Mouse (Mus musculus): ENCODE results near the gene Wsb1. TPM values are rescaled to one million over a fixed set of nuclear protein-coding genes. Genes with fewer than 3 reads are reported as not detected.

Wsb1 gene
- polyA plus RNA-seq, 1 experiment, result 47.5 TPM

DNA sequence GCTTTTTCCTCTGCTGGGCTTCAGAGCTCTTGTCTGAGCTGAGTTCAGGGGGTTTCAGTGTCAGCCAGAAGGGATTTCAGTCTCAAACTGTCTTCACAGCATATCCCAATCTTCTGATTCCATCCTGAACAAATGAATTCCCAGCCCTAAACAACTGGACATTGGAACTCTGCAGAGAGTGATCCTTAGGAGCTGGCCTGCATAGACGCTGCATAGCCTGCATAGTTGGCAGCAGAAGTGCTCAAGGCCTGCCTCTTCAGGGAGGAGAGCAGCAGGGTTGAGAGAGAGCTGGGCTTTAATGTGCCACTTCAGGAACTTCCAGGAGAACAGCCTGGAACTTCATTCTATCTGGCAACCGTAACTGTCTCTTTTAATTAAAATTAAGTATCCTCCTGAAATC lies 38.9 kb downstream of the Wsb1 start:
- TF ChIP-seq CTCF (IDR thresholded peaks at IDR 0.05; ENCODE audit: extremely low read depth, insufficient read length, insufficient replicate concordance, low read depth, low read length) (no peak), POLR2A (IDR thresholded peaks at IDR 0.05; ENCODE audit: low read depth, low read length) (no peak)
- WGBS, result 80% methylated on average over 2 of the region's 2 CpGs
- no peak overlapping the region for H3K27ac ChIP-seq (ENCODE audit: insufficient read depth, low read depth, low read length)
- peaks cover 11% of the 10 kb centered on the region for H3K4me1 ChIP-seq (ENCODE audit: control insufficient read depth, insufficient read depth, insufficient read length, low read length)
- no peaks in the 10 kb centered on the region for H3K36me3 ChIP-seq (ENCODE audit: control insufficient read depth, insufficient read depth, low read length)
- H3K27me3 ChIP-seq (ENCODE audit: control insufficient read depth, insufficient read depth, low read length), result no peaks in the 10 kb centered on the region
- no peak overlapping the region for H3K4me3 ChIP-seq (ENCODE audit: low read depth, low read length)

DNA sequence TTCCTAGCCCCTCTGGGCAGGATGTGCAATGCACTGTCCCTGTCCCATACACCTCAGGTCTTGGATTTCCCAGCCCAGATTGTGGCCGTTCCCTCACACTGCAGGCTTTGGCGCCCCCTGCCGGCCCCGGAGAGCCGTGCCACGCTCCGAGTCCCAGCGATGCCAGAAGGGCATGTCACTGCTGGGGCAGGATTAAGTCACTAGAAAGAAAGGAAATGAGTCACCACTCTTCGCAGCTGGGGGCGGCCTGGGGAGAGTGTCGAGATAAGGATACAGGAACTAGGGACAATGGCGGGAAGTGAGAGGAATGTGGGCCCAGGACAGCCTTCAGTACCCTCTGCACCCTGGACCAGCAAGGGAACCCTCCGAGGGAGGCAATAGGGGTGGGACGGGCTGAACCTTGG lies 40.5 kb downstream of the Wsb1 start:
- H3K36me3 ChIP-seq (ENCODE audit: control insufficient read depth, insufficient read depth, low read length), result no peaks in the 10 kb centered on the region
- H3K27me3 ChIP-seq (ENCODE audit: control insufficient read depth, insufficient read depth, low read length), result no peaks in the 10 kb centered on the region
- 8% methylated on average over 14 of the region's 14 CpGs for WGBS
- peaks cover 11% of the 10 kb centered on the region for H3K4me1 ChIP-seq (ENCODE audit: control insufficient read depth, insufficient read depth, insufficient read length, low read length)
- H3K4me3 ChIP-seq (ENCODE audit: low read depth, low read length), result no peak overlapping the region
- H3K27ac ChIP-seq (ENCODE audit: insufficient read depth, low read depth, low read length), result peak overlapping the region; percentile 5; the same call in 1 of the 2 replicates
- peak; percentile 96 for TF ChIP-seq CTCF (IDR thresholded peaks at IDR 0.05; ENCODE audit: extremely low read depth, insufficient read length, insufficient replicate concordance, low read depth, low read length)
- no peak for TF ChIP-seq POLR2A (IDR thresholded peaks at IDR 0.05; ENCODE audit: low read depth, low read length)

DNA sequence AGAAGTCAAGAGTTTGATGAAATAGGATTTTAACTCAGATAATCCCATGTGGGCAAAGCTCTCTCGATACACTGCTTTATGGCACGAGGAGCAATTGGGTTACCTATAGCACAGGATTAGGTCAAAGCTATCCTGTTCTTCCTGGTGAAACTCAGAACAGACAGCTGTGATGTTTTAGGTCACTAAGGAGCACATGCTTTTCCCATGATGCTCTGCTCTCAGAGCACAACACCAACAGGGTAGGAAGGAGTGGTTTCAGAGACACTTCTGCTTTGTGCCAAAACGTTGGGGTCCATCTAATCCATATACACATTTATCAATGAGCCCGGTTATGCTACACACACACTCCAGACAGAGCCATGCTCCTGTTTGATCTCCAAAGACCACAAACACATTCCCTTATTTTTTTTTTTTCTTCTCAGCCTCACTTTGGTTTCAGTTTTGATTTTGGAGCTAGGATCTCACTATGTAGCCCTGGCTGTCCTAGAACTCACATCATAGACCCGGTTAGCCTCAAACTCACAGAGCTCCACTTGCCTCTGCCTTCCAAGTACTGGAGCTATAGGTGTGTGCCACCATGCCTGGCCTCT lies 44.5 kb downstream of the Wsb1 start:
- 66% methylated on average over 5 of the region's 5 CpGs for WGBS
- TF ChIP-seq CTCF (IDR thresholded peaks at IDR 0.05; ENCODE audit: extremely low read depth, insufficient read length, insufficient replicate concordance, low read depth, low read length) (no peak), POLR2A (IDR thresholded peaks at IDR 0.05; ENCODE audit: low read depth, low read length) (no peak)

DNA sequence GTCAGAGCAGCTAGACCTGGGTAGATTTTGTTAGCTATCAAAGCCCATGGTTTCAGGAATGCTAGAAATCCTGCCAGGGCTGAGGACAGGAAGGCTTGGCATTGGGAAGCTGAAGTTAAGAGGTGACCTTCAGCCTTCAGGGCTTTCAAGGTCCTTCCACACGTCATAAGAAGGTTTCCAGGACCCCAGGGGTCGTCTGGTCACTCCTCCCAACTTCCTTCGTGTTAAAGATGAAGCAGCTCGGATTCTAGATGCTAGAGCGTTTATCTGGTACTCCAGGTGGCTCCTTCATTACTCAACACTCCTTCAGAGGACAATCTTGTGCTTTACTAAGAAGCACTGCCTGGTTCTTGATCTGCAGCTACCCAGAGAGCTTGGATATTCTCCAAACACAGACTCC lies 45.4 kb downstream of the Wsb1 start:
- 67% methylated on average over 5 of the region's 5 CpGs for WGBS
- TF ChIP-seq CTCF (IDR thresholded peaks at IDR 0.05; ENCODE audit: extremely low read depth, insufficient read length, insufficient replicate concordance, low read depth, low read length) (no peak), POLR2A (IDR thresholded peaks at IDR 0.05; ENCODE audit: low read depth, low read length) (no peak)

More for the DNA sequence above, 44.5 kb downstream of the Wsb1 start:
- Histone ChIP-seq H3K4me1 (ENCODE audit: control insufficient read depth, insufficient read depth, insufficient read length, low read length) (peaks cover 6% of the 10 kb centered on the region), H3K4me3 (ENCODE audit: low read depth, low read length) (no peak overlapping the region), H3K27me3 (ENCODE audit: control insufficient read depth, insufficient read depth, low read length) (no peaks in the 10 kb centered on the region), H3K27ac (ENCODE audit: insufficient read depth, low read depth, low read length) (no peak overlapping the region), H3K36me3 (ENCODE audit: control insufficient read depth, insufficient read depth, low read length) (no peaks in the 10 kb centered on the region)

DNA sequence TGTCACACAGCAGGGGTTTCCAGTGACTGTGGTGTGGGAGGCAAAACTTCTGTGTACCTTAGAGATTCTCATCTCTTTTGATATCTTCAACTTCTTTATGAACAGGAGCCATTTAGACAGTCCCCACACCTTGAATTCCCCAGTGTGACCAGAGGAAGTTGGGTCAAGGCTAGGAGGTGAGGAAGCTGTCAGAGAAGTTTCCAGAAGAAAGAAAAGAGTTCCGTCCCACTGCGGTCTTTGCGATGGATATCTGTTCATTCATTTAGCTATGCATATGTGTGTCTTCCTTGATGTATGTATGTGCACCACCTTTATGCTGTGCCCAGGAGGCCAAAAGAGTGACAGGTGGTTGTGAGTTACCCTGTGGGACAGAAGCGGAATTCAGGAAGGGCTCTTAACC lies 46.0 kb downstream of the Wsb1 start:
- no peak for TF ChIP-seq CTCF (IDR thresholded peaks at IDR 0.05; ENCODE audit: extremely low read depth, insufficient read length, insufficient replicate concordance, low read depth, low read length)
- no peak for TF ChIP-seq POLR2A (IDR thresholded peaks at IDR 0.05; ENCODE audit: low read depth, low read length)
- Histone ChIP-seq H3K4me1 (ENCODE audit: control insufficient read depth, insufficient read depth, insufficient read length, low read length) (no peaks in the 10 kb centered on the region), H3K4me3 (ENCODE audit: low read depth, low read length) (no peak overlapping the region), H3K27me3 (ENCODE audit: control insufficient read depth, insufficient read depth, low read length) (no peaks in the 10 kb centered on the region), H3K36me3 (ENCODE audit: control insufficient read depth, insufficient read depth, low read length) (no peaks in the 10 kb centered on the region), H3K27ac (ENCODE audit: insufficient read depth, low read depth, low read length) (no peak overlapping the region)
- WGBS, result 94% methylated on average over 4 of the region's 4 CpGs

More for the DNA sequence above, 45.4 kb downstream of the Wsb1 start:
- Histone ChIP-seq H3K27me3 (ENCODE audit: control insufficient read depth, insufficient read depth, low read length) (no peaks in the 10 kb centered on the region), H3K27ac (ENCODE audit: insufficient read depth, low read depth, low read length) (no peak overlapping the region), H3K36me3 (ENCODE audit: control insufficient read depth, insufficient read depth, low read length) (no peaks in the 10 kb centered on the region), H3K4me1 (ENCODE audit: control insufficient read depth, insufficient read depth, insufficient read length, low read length) (peaks cover 1% of the 10 kb centered on the region), H3K4me3 (ENCODE audit: low read depth, low read length) (no peak overlapping the region)

DNA sequence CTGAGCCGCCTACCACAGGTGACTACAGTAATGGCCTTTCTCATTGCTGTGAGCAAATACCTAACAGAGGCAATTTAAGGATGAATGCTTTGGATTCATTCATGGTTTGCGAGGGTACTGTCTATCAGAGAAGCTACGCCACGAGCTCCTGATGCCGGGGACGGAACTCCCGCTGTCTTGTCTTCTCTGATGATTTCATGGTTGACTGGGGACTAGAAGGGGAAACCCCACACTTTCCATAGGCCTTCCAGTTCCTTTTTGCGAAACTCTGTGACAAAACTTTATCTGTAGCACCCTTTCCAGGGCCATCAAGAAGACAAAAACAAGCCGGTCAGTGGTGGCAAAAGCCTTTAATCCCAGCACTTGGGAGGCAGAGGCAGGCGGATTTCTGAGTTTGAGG lies 46.8 kb downstream of the Wsb1 start:
- Histone ChIP-seq H3K4me1 (ENCODE audit: control insufficient read depth, insufficient read depth, insufficient read length, low read length) (no peaks in the 10 kb centered on the region), H3K27ac (ENCODE audit: insufficient read depth, low read depth, low read length) (no peak overlapping the region), H3K36me3 (ENCODE audit: control insufficient read depth, insufficient read depth, low read length) (no peaks in the 10 kb centered on the region), H3K27me3 (ENCODE audit: control insufficient read depth, insufficient read depth, low read length) (no peaks in the 10 kb centered on the region), H3K4me3 (ENCODE audit: low read depth, low read length) (no peak overlapping the region)
- no peak for TF ChIP-seq CTCF (IDR thresholded peaks at IDR 0.05; ENCODE audit: extremely low read depth, insufficient read length, insufficient replicate concordance, low read depth, low read length)
- TF ChIP-seq POLR2A (IDR thresholded peaks at IDR 0.05; ENCODE audit: low read depth, low read length), result no peak
- WGBS, result 87% methylated on average over 10 of the region's 10 CpGs

DNA sequence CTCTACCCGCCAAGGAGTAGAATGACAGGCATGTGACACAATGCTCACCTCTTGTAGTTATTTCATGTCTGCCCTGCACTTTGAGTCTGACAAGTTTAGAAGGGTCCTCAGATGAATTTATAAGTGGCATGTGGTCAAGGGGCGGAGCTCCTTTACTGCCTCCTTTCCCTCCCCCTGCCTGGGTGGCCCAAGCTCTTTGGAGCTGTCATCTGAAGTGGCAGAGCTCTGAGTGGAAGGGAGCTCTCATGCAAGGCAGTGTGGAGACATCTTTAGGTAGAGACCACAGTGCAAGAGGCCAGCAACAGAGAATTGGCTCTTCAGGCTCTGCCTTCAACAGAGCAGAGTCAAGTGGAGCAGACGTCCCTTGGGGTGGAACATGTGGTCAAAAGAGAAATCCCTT lies 50.0 kb downstream of the Wsb1 start:
- Histone ChIP-seq H3K4me1 (ENCODE audit: control insufficient read depth, insufficient read depth, insufficient read length, low read length) (no peaks in the 10 kb centered on the region), H3K4me3 (ENCODE audit: low read depth, low read length) (no peak overlapping the region), H3K36me3 (ENCODE audit: control insufficient read depth, insufficient read depth, low read length) (no peaks in the 10 kb centered on the region), H3K27me3 (ENCODE audit: control insufficient read depth, insufficient read depth, low read length) (no peaks in the 10 kb centered on the region), H3K27ac (ENCODE audit: insufficient read depth, low read depth, low read length) (no peak overlapping the region)
- TF ChIP-seq CTCF (IDR thresholded peaks at IDR 0.05; ENCODE audit: extremely low read depth, insufficient read length, insufficient replicate concordance, low read depth, low read length) (no peak), POLR2A (IDR thresholded peaks at IDR 0.05; ENCODE audit: low read depth, low read length) (no peak)
- WGBS, result 85% methylated on average over 3 of the region's 3 CpGs
